Mouse (Mus musculus) embryo, embryonic 9.5 days (tissue): ENCODE data around the gene Kif3c.
"Not testable (repeated sequence)": the region's sequence is repeated elsewhere in the genome, so short reads cannot be mapped to it uniquely, and the experiment has no call there.

Source experiments
- DNase-seq: peaks from one replicate; pipeline ENCODE4 v3.0.0-alpha.2; 2017; ENCODE audit errors: extremely low spot score

Gene Kif3c

DNA sequence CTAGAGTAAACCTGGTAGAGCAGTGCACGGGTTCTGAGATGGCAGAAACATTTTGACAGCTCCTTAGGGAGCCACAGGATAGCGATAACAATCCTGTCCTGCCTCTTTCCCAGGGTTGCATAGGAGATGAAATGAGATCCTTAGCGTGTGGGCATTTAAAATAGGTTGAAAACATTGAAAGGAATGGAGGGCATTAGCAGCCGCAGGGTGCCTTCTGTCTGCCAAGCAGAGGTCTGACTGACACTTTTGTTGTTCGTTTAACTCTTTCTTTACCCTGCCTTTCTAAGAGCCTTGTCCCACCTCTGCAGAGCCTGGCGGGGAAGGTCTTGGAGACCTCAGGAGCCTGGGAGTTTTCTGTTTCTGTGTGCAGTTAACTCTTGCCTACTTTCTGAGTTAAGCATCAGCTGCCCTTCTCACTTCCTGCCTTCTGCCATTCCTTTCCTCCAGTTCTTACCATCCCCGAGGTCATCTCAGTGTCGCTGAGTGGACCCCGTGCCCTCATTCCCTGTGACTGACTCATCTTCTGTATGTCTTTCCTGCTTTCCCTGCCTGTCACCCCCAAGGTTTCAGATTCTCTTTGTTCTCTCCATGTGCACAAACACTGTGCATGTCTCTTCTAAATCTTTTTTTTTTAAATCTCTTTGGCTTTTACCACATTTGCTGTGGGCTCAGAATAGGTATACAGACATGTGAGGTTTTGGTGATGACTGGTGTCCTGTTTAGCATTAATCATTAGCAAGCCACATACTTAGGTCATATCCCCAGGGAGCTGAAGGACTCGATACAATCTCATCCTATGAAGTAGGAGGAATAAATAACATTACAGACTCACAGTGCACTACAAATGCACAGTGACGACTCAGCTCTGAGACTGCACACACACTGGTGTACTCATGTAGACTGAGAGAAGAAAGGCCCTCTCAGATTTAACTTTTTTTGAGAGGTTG, 6.3 kb downstream of the Kif3c start:
- no peak for DNase-seq

GRCm38 (mm10) chr12:3371991-3372390, 7.1 kb downstream of the Kif3c start:
- no peak for DNase-seq

DNA sequence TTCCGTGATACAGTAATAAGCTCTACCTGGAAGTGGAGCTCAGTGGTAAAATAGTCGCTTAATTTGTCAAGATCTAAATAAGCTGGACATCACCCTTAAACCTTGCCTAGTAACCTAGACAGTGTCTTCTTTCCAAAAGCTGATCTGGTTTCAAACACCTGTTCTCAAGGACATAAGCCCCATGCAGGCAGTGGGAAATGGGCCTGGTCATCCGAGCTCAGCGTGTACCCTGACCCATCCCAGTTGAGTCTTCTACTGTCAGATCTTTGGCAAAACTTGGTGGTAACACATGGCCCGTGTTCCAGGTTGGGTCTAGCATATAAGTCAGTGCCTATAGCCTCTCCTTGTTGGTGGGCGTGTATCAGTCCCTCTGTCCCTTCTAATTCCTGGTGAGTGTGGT, 8.6 kb downstream of the Kif3c start:
- no peak for DNase-seq

- DNase-seq = no peak
Observed at GRCm38 (mm10) chr12:3374552-3374951, 9.6 kb downstream of the Kif3c start.

- DNase-seq = no peak
Observed at GRCm38 (mm10) chr12:3377190-3377589, 12.3 kb downstream of the Kif3c start.

GRCm38 (mm10) chr12:3377755-3378154, 12.8 kb downstream of the Kif3c start:
- no peak for DNase-seq

GRCm38 (mm10) chr12:3384860-3385259, 19.9 kb downstream of the Kif3c start:
- no peak for DNase-seq

- no peak for DNase-seq
Observed at GRCm38 (mm10) chr12:3385271-3385670, 20.3 kb downstream of the Kif3c start.

GRCm38 (mm10) chr12:3385940-3386339, 21.0 kb downstream of the Kif3c start:
- no peak for DNase-seq

- DNase-seq = no peak
Observed at GRCm38 (mm10) chr12:3387891-3388290, 23.0 kb downstream of the Kif3c start.

DNA sequence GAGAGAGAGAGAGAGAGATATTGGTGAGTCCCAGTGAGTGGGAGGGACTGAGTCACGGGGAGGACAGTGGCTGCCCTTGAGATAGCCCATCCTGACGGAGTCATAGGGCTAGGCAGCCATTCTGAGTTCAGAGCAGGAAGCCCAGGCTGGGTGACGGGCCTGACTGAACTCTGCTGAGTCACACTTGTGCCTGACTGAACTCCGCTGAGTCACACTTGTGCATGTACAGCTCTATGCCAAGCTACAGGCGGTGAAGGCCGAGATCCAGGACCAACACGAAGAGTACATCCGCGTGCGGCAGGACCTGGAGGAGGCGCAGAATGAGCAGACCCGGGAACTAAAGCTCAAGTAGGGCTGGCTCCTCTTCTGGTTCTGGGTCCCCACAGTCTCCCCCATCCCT, 24.5 kb downstream of the Kif3c start:
- DNase-seq = no peak

DNA sequence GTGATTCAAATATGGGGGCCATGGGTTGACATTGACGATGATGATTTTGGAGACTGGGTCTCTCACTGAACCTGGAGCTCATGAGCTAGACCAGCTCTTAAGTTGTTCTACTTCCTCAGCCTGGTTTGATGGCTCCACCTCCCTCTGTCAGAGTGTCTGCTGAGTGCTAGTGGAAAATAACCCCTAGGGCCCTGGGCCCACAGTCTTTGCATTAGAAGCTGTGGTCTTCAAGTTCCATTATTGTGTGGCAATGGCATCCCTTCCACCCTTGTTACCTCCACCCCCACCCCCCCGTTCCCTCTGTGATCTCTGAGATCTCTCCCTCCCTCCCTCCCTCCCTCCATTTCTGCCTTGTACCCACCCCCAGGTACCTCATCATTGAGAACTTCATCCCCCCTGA, 25.1 kb downstream of the Kif3c start:
- DNase-seq = no peak

- peak; percentile 75 for DNase-seq
Observed at GRCm38 (mm10) chr12:3390577-3391262, 25.8 kb downstream of the Kif3c start.

DNA sequence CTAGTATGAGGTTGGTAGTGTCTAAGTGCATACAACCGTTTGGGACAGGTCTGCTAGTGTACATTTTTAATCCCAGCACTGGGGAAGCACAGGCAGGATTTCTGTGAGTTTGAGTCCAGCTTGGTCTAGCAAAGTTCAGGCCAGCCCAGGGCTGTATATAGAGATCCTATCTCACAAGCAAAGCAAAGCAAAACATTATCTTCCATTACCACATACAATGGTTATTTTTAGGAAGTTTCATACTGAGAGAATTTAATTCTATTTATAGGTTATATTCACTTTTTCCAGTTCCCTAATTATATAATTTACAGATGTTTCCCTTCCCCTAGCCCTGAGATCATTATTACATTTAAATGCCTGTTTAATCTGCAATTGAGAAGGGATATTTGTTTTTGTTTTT, 26.3 kb downstream of the Kif3c start:
- DNase-seq = no peak

- DNase-seq = no peak
Observed at GRCm38 (mm10) chr12:3393140-3393539, 28.2 kb downstream of the Kif3c start.

DNA sequence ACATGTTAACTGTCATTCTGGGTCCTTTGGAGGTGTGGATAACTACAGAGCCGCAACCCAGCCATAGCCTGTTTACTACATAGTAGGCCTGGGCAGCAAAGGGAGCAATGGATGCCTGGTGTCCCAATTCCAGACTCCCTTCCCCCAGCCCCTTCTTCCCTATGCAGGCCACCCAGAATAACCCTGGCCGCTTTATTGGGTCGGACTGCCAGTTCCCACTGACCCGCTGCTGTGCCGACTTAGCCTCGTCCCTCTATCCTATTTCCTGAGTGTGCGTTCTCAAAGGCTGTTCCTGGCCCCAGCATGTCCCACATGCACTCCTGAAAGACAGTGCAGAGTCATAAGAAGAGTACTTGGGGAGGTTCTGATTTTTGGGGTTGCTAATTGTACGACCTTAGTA, 32.0 kb downstream of the Kif3c start:
- DNase-seq = no peak

GRCm38 (mm10) chr12:3405662-3406061, 40.7 kb downstream of the Kif3c start:
- not testable (repeated sequence) for DNase-seq

DNA sequence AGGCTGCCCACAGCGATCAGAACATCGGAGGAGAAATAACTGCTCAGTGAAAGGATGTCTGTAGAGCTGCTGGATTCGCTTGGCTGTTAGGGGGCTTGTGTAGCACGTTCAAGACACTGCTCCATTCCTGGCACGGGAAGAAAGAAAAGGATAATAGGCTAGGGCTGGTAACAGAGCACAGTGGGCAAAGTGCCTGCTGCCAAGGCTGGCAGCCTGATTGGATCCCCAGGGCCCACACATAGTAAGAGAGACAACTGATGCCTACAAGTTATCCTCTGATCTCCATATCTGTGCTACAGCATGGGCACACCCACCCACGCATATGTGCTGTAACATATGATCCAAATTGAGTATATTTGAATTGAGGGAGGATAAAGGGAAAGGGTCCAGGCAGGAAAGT, 41.7 kb downstream of the Kif3c start:
- no peak for DNase-seq

DNA sequence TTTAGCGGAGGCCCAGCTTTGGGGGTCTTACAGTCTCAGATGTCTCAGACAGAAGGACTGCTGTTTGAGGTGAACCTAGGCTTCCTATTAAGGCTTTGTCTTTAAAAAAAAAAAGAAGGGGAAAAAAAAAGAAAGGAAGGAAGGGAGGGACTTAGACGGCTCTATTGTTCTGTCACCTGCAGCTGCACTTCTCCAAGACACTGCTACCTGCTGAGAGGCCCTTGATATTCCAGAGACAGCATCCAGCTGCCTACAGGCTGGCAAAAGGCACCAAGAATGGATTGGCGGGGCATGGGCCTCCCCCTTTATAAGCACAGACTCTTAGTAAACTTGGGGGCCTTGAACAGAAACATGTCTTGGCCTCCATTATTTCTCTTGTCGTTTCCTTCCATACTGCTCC, 50.0 kb downstream of the Kif3c start:
- DNase-seq = no peak

DNA sequence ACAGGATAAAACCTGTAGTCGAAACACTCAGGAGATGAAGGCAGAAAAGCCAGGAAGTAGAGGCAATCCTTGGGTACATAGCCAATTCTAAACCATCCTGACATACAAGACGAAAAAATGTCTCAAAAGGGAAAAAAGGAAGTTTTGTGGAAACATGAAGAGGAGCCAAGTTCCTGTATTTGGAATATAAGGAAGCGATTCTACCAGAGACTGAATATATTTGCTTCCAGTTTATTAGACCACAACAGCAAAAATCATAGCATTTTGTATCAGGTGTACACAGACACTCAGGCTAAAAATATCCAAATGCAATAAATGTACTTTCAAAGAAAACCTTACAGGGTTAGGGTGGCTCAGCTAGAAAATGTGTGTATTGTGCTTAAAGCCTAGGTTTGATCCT, 53.8 kb downstream of the Kif3c start:
- no peak for DNase-seq

GRCm38 (mm10) chr12:3420519-3420918, 55.6 kb downstream of the Kif3c start:
- no peak for DNase-seq

GRCm38 (mm10) chr12:3422786-3423185, 57.9 kb downstream of the Kif3c start:
- DNase-seq = no peak

- no peak for DNase-seq
Observed at GRCm38 (mm10) chr12:3424179-3424578, 59.2 kb downstream of the Kif3c start.
